Mouse (Mus musculus) thymus, adult 2 months (tissue): ENCODE measurements around the gene Rasgrp1. TPM values are rescaled to one million over a fixed set of nuclear protein-coding genes. Genes with fewer than 3 reads are reported as not detected.

Source experiments
- DNase-seq: peaks from one replicate; pipeline ENCODE4 v3.0.0; 2021
- H3K27ac ChIP-seq: fragments of 200-500 bp; 2 replicates; pipeline ENCODE4 v1.5.1; 2012; ENCODE audit warnings: low read length, control low read depth; ENCODE audit not compliant: control insufficient read depth, insufficient read depth
- H3K27me3 ChIP-seq: fragments of 200-500 bp; 2 replicates; pipeline ENCODE4 v1.6.1; 2012; ENCODE audit warnings: mild to moderate bottlenecking, low read length, moderate library complexity, mixed read lengths; ENCODE audit not compliant: control insufficient read depth, insufficient read depth
- H3K36me3 ChIP-seq: fragments of 200-500 bp; 2 replicates; pipeline ENCODE4 v1.6.1; 2012; ENCODE audit warnings: mild to moderate bottlenecking, low read length, moderate library complexity; ENCODE audit not compliant: control insufficient read depth, insufficient read depth
- H3K4me1 ChIP-seq: fragments of 200-500 bp; replicated peaks from 2 replicates; pipeline ENCODE4 v1.6.1; 2012; ENCODE audit warnings: low read length; ENCODE audit not compliant: control insufficient read depth, insufficient read depth
- H3K4me3 ChIP-seq: fragments of 200-500 bp; 2 replicates; pipeline ENCODE4 v1.5.1; 2012; ENCODE audit warnings: mild to moderate bottlenecking, low read length, control low read depth, moderate library complexity; ENCODE audit not compliant: control insufficient read depth, insufficient read depth
- CTCF ChIP-seq: fragments of 200-500 bp; IDR thresholded peaks from 2 replicates; pipeline ENCODE4 v1.5.1; 2012; ENCODE audit warnings: mild to moderate bottlenecking, control low read depth, low read length, moderate library complexity, borderline replicate concordance; ENCODE audit not compliant: control insufficient read depth, poor library complexity, insufficient read depth; ENCODE audit errors: extremely low read depth
- POLR2A ChIP-seq: fragments of 200-500 bp; IDR thresholded peaks from 2 replicates; pipeline ENCODE4 v1.6.1; 2012; ENCODE audit warnings: mild to moderate bottlenecking, low read length, control low read depth, moderate library complexity; ENCODE audit not compliant: control insufficient read depth, poor library complexity, insufficient read depth; ENCODE audit errors: extremely low read depth
- WGBS: fragments of 180-500 bp; shearing (Covaris S2); methylation state at CpG from one replicate; pipeline ENCODE4 v1.1.7; 2018; 5-methylcytosine and 5-hydroxymethylcytosine counted together
- polyA plus RNA-seq: library from polyadenylated mRNA; depleted of rRNA; stranded (reverse); fragments of >200 nt; gene quantifications from 2 replicates; pipeline ENCODE4 v1.2.3, GENCODE M21; 2012; rRNA removed

The Rasgrp1 gene
- 131 and 145 TPM in 2 replicates for polyA plus RNA-seq

DNA sequence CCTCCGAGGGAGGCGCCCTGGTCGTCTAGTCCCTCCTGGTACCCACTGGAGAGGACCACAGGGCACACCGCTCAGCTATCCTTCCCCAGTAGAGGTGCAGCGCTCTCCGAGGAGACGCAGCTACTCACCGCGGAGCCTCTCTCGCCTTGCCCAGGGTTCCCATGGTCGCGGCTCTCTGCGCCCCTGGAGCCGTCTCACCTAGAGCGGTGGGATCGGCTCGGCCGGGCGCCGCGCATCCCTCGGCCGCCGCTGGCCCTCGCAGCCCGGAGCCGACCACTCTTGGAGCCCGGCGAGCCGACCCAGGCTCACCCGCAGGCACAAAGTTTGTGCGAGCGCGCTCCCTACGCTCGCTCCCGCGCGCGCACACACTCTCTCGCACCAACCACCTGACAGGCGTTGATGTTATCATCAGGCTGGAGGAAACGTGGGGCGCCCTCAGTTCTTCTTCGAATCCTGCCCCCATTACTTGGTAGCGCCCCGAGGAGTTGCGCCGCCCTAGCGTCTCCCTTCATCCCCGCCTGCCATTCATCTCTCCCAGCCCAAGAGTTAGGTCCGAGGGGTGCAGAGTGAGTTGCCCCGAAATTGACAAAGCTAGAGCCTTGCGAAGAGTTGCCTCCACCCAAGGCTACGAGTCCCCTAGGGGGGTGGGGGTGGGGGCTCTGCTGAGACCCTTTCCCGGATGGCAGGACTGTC, at the start of gene Rasgrp1:
Gene Rasgrp1 (minus strand): TSS at position 455 of the 693 bp plus-strand sequence.
- H3K27ac ChIP-seq, result peak within 1 kb of the TSS; percentile 91
- DNase-seq, result peak; percentile 87

DNA sequence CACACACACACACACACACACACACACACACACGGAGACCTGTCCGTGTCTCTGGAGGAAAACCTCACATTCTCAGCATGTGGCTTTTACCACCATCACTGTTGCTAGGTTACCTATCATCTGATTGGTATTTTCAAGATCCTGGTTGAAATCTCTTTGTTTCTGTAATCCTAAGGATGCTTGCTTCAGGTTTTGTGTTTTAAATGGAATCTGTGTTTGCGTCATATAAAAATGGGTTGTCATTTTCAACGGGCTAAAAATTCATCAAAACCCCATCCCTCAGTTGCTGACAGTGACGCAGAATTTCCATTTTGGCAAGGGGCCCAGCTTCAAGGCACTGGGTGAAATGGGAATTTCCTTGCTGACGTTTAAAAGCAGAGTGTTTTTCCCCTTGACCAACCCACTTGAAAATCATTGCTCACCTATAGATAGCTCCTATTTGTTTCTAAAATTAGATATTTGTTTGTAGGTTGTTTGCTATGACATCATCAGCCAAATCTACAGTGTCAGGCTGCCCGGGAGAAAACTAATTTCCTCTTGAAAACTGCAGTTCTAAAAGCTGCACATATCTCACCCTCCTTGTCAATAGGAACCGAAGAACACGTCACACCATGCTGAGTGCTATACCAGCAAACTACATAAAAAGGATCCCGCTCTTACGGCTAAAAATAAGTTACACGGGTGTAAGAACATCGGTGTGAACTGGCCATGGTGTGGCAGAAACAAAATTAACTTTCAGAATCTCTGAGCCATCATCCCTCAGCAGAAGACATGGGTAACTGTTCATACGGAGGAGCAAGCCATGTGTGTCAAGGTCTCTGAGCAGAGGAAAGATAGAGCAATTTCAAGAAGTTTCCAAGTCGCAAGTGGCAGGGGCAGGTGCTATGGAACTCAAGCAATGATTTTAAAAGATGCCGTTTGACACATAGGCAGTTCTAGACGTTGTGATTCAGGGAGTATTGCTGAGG, 47.4 kb upstream of the Rasgrp1 start:
- Histone ChIP-seq H3K36me3 (no peaks in the 10 kb centered on the region), H3K27ac (no peak overlapping the region), H3K27me3 (no peaks in the 10 kb centered on the region), H3K4me1 (peaks cover 7% of the 10 kb centered on the region; the same call in 1 of the 2 replicates), H3K4me3 (no peak overlapping the region)
- 74% methylated on average over 17 of the region's 17 CpGs for WGBS
- TF ChIP-seq POLR2A (no peak), CTCF (no peak)
- no peak for DNase-seq

More for the DNA sequence above, at the start of gene Rasgrp1:
- Histone ChIP-seq H3K36me3 (peaks cover 7% of the 10 kb centered on the region), H3K4me3 (peak within 1 kb of the TSS; percentile 97), H3K4me1 (peaks cover 32% of the 10 kb centered on the region), H3K27me3 (no peaks in the 10 kb centered on the region)
- 1% methylated on average over 56 of the region's 56 CpGs for WGBS
- TF ChIP-seq CTCF (no peak; the same call in 1 of the 2 replicates), POLR2A (peak; percentile 97)

DNA sequence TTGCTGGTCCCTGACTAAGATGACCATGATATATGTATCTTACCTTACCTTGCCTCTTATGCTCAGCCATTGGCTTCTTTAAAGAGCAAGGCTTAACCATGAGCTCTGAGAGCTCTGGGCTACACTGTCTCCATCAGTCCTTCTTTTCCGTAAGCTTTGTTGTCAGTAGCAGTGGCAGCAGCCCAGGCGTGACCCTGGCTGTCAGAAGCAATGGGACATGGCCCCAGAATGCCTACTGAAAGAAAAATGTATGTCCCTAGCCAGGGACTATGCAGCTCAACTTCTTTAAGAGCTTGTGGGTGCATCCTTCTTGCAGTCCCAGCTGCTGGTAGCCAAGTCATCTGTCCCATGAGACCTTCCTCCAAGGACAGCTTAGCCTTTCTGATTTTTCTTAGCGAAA, 46.7 kb upstream of the Rasgrp1 start:
- Histone ChIP-seq H3K36me3 (no peaks in the 10 kb centered on the region), H3K4me1 (peaks cover 7% of the 10 kb centered on the region; the same call in 1 of the 2 replicates), H3K27ac (no peak overlapping the region), H3K27me3 (no peaks in the 10 kb centered on the region), H3K4me3 (no peak overlapping the region)
- TF ChIP-seq POLR2A, result no peak
- no peak for TF ChIP-seq CTCF
- 85% methylated on average over 3 of the region's 3 CpGs for WGBS
- DNase-seq, result no peak

DNA sequence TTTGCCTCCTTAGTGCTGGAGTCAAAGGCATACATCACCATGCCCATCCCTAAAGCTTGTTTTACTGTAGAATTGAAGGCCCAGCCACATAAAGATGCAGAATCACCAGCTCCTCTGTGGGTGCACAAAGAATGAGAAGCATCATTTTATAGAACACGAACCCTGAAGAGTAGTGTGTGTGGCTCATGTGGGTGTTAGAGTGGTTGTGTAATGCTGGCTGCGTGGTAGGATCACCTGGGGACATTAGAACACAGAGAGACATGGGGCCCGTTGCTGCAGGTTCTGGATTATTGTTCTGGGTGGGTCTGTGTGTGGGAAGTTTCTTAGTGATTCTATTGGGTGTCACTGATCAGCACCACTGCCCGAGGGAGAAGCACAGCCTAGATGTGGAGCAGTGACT, 45.3 kb upstream of the Rasgrp1 start:
- Histone ChIP-seq H3K4me3 (no peak overlapping the region), H3K4me1 (peaks cover 7% of the 10 kb centered on the region; the same call in 1 of the 2 replicates), H3K27ac (no peak overlapping the region), H3K27me3 (no peaks in the 10 kb centered on the region), H3K36me3 (no peaks in the 10 kb centered on the region)
- DNase-seq, result no peak
- WGBS, result 93% methylated on average over 4 of the region's 4 CpGs
- TF ChIP-seq CTCF, result no peak
- no peak for TF ChIP-seq POLR2A

DNA sequence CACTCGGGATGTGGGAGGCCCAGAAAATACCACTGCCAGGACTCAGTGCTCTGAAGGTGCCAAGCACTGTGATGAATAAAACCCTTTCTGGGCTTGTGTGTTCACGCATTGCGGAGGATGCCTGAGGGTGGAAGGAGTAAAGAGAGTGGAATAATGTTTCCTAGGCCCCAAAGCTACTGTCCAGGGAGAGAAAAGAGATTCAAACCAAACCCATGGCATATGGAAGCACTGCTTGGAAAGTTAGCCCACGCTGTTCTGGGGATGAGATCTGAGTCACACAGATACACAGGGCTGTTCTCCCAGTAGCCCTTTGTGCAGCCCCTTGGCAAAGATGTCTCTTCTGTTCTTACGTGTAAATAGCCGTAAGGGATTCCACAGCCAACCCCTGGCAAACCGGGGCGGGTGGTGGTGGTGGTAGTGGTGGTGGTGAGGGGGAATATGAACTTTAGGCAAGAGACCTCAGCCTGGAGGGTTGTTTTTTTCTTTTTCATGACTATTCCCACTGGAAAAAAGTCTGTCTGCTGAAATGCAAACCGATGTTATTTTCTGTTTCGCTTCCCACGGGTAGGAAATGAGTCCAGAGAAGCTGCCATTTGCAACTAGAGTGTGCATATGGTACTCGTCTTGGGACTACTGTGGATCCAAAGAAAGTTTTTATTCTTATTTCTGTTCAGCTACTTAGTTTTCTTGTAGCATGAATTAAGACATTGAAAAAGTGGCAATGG, 44.3 kb upstream of the Rasgrp1 start:
- no peak overlapping the region for H3K4me3 ChIP-seq
- WGBS, result 95% methylated on average over 12 of the region's 12 CpGs

More for the DNA sequence above, 44.3 kb upstream of the Rasgrp1 start:
- Histone ChIP-seq H3K27ac (no peak overlapping the region), H3K4me1 (peaks cover 7% of the 10 kb centered on the region), H3K27me3 (no peaks in the 10 kb centered on the region), H3K36me3 (no peaks in the 10 kb centered on the region)
- no peak for TF ChIP-seq POLR2A
- no peak for TF ChIP-seq CTCF
- DNase-seq, result no peak
